ENCODE assay signal across 8 mouse cellular contexts in the genomic region with DNA sequence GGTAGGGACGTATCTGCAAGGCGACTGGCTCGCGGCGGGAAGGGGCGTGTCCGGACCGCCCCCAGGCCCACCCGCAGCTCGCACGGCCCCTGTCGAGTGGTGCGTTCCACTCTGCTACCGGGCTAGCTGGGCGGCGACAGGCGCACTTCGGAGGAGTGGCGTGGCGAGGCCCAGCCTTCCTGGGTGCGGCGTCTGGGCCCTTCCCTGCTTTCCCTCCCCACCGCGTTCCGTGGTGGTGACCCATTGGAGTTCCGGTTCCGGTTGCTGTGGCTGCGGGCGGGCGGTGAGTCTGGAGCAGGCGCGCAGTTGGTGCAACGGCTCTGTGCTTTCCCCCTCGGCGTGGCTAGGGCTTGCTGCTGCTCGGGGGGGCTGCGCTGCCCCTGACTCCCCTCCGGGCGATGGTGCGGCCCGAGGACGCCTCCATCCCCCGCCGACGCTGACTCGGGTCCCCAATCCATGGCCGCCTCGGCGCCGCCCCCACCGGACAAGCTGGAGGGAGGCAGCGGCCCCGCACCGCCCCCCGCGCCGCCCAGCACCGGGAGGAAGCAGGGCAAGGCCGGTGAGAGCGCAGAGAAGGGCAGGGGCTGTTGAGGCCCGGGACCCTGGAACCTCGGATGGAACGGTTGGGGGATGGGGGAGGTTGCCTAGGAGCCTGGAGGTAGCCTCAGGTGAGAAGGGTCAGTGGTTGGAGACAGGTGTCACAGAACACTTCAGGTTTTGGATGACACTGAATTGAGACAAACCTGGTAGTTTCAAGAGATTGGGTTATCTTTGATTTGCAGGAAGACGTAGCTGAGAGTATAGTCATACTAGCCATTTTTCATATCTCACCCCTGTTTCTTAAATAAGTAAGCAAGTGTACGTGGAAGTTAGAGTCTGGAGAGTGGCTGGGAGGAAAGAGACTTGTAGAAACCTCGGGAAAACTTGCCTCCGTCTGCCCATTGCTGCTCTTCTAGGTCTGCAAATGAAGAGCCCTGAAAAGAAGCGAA. TPM values are rescaled to one million over a fixed set of nuclear protein-coding genes. Genes with fewer than 3 reads are reported as not detected.
DNase-seq lines count a peak whose midpoint lies in the region; ATAC-seq and TF ChIP-seq lines count a peak whose summit lies in the region.

A gene (plus strand): TSS at position 44 of the 989 bp plus-strand sequence.

- peak within 1 kb of the TSS; percentile 76 for H3K27ac ChIP-seq in ES-E14 (ENCODE audit: insufficient read depth, low read depth, low read length, poor library complexity, severe bottlenecking)
- H3K27ac ChIP-seq in forebrain, embryonic 16.5 days (ENCODE audit: low read length), result peak within 1 kb of the TSS; percentile 86
- peak within 1 kb of the TSS; percentile 87 for H3K27ac ChIP-seq in lung, embryonic 15.5 days

- peaks cover 36% of the 10 kb centered on the region for H3K36me3 ChIP-seq in ES-E14 (ENCODE audit: control insufficient read depth, insufficient read depth, low read length, poor library complexity, severe bottlenecking)
- H3K36me3 ChIP-seq in forebrain, embryonic 16.5 days (ENCODE audit: control insufficient read depth, insufficient read depth), result 0 out of 2 replicates have a peak, but pooled peaks cover 11% of the 10 kb centered on the region
- H3K36me3 ChIP-seq in lung, embryonic 15.5 days, result peaks cover 55% of the 10 kb centered on the region

- H3K4me1 ChIP-seq in ES-E14 (ENCODE audit: control insufficient read depth in 2 of 2, insufficient read depth in 2 of 2, low read length in 2 of 2, poor library complexity in 1 of 2), result peaks cover 0 to 16% of the 10 kb centered on the region in 2 experiments; a peak in 2 of 4 replicates
- peaks cover 18% of the 10 kb centered on the region for H3K4me1 ChIP-seq in forebrain, embryonic 16.5 days (replicated peaks; ENCODE audit: control insufficient read depth, insufficient read depth, low read length)
- peaks cover 11% of the 10 kb centered on the region for H3K4me1 ChIP-seq in lung, embryonic 15.5 days

- peak within 1 kb of the TSS; percentile 66 for H3K4me2 ChIP-seq in forebrain, embryonic 16.5 days (ENCODE audit: low read length)
- H3K4me2 ChIP-seq in lung, embryonic 15.5 days, result peak within 1 kb of the TSS; percentile 69

- ATAC-seq in forebrain, embryonic 16.5 days, result peak; percentile 99
- peak; percentile 98 for ATAC-seq in lung, embryonic 15.5 days (ENCODE audit: borderline replicate concordance, extremely low read depth, low FRiP score, low TSS enrichment)

- H3K4me3 ChIP-seq in ES-E14 (ENCODE audit: insufficient read depth in 1 of 2, low read depth in 1 of 2, low read length in 2 of 2, poor library complexity in 1 of 2, severe bottlenecking in 1 of 2), result peak within 1 kb of the TSS; percentile 76 to 91
- H3K4me3 ChIP-seq in forebrain, embryonic 16.5 days (replicated peaks; ENCODE audit: low read length), result peak within 1 kb of the TSS; percentile 74
- peak within 1 kb of the TSS; percentile 65 for H3K4me3 ChIP-seq in lung, embryonic 15.5 days

- in situ Hi-C loops in ES-E14 (cut with MboI; ENCODE audit: low sequenced_read_pairs in 2 of 2, unreplicated experiment in 2 of 2), result no loop called here

- 2% methylated on average over 68 of the region's 68 CpGs for WGBS in forebrain, embryonic 16.5 days
- 1% methylated on average over 59 of the region's 68 CpGs for WGBS in lung, embryonic 15.5 days

- H3K9me3 ChIP-seq in ES-E14 (ENCODE audit: control insufficient read depth, insufficient read depth, low read depth, low read length), result no peaks in the 10 kb centered on the region
- no peaks in the 10 kb centered on the region for H3K9me3 ChIP-seq in forebrain, embryonic 16.5 days (ENCODE audit: control insufficient read depth, low read length)
- no peaks in the 10 kb centered on the region for H3K9me3 ChIP-seq in lung, embryonic 15.5 days

- H3K27me3 ChIP-seq in forebrain, embryonic 16.5 days (replicated peaks; ENCODE audit: control insufficient read depth, insufficient read depth, low read length), result no peaks in the 10 kb centered on the region
- H3K27me3 ChIP-seq in lung, embryonic 15.5 days, result no peaks in the 10 kb centered on the region

- peak; percentile 91 for DNase-seq in ES-E14 (ENCODE audit: low read depth, low spot score)
- peak; percentile 95 for DNase-seq in cerebellum, adult 11-12 months
- DNase-seq in heart, postnatal 36 days, result peak; percentile 92 to 93
- peak; percentile 94 to 95 for DNase-seq in layer of hippocampus, adult 8-10 months (ENCODE audit: low spot score in 2 of 2)
- peak; percentile 97 for DNase-seq in ovary, adult 18-20 months (ENCODE audit: low spot score)
- DNase-seq in thymus, postnatal 0 days (ENCODE audit: low spot score), result peak; percentile 91

- intact Hi-C loops in heart, postnatal 36 days (cut with DNase I), result no loop called here

- peak within 1 kb of the TSS; percentile 88 for H3K9ac ChIP-seq in ES-E14 (ENCODE audit: insufficient read depth, low read depth, low read length, poor library complexity, severe bottlenecking)
- peak within 1 kb of the TSS; percentile 94 for H3K9ac ChIP-seq in forebrain, embryonic 16.5 days (replicated peaks; ENCODE audit: low read depth, low read length)
- H3K9ac ChIP-seq in lung, embryonic 15.5 days, result peak within 1 kb of the TSS; percentile 87

TF ChIP-seq in ES-E14, 5 proteins besides CTCF, POLR2A, EP300 and RAD21:
- TF ChIP-seq HCFC1 (IDR thresholded peaks at IDR 0.05; ENCODE audit: borderline replicate concordance, insufficient read depth, low read length) (0 out of 2 replicates have a peak, but pooled peaks have one; percentile 49), MAFK (IDR thresholded peaks at IDR 0.05; ENCODE audit: insufficient read depth, low read depth, low read length) (no peak), ZC3H11A (IDR thresholded peaks at IDR 0.05; ENCODE audit: borderline replicate concordance, low read depth, low read length) (no peak), CHD2 (IDR thresholded peaks at IDR 0.05; ENCODE audit: low read depth, low read length) (no peak)
TF ChIP-seq in ES-E14: peak in this region for 1.

RNA-seq across cellular contexts. Expression of the gene that starts here (rescaled TPM):
- 39.2 and 50.3 TPM in 2 replicates for total RNA-seq in ES-E14 (2012; rRNA removed)
- polyA plus RNA-seq in forebrain, embryonic 16.5 days (2015; fragmentation: Nextera tagmentation; extraction: Ambion mirVana), result 40.0 and 43.7 TPM in 2 replicates
- 10 to 100 TPM; 13.8 to 16.6 TPM for total RNA-seq in heart, postnatal 36 days (2021)
- 10 to 100 TPM; 49.4 to 61.0 (median 53.9) TPM for total RNA-seq in layer of hippocampus, adult 8-10 months (2022)
- polyA plus RNA-seq in lung, embryonic 15.5 days (2015; fragmentation: Nextera tagmentation; extraction: Ambion mirVana), result 40.6 and 41.1 TPM in 2 replicates
- polyA plus RNA-seq in thymus, postnatal 0 days (2015; fragmentation: Nextera tagmentation; extraction: Ambion mirVana), result 21.3 and 22.3 TPM in 2 replicates

Comparison
In these comparisons a context has a peak if more than half of its experiments do, and no peak if none do; other contexts are left out.
1. Peak in every context shown above with its lines: DNase-seq, ATAC-seq, H3K4me3 ChIP-seq and H3K27ac ChIP-seq.